Mouse (Mus musculus) CD8-positive naive resting alpha-beta T cell, adult 2 months (primary cell): ENCODE results near the gene Atp5l.

Experiments
- DNase-seq, 2 experiments: peaks; one replicate each; pipeline ENCODE4 v3.0.0; 2022; ENCODE audit warnings: low read depth in 2 of 2, low spot score in 2 of 2

Gene Atp5l

DNA sequence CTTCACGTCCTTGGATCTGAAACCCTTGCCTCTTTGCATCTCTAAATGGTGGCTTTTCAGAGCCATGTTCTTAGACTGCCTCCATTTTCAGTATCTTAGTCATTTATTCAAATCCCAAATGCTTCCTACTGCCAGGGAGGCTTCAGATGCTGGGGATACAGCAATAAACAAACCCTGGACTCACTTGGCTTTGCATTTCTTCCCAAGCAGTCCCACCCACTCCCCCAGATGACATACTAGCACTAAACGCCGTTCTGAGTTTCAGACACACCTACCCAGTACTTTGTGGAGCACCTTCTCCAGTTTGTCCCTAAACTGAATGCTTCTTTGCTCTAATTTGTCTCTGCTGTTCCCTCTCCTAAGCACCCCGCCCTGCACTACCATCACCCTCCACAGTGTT lies 23.5 kb downstream of the Atp5l start:
- no peak for DNase-seq

DNA sequence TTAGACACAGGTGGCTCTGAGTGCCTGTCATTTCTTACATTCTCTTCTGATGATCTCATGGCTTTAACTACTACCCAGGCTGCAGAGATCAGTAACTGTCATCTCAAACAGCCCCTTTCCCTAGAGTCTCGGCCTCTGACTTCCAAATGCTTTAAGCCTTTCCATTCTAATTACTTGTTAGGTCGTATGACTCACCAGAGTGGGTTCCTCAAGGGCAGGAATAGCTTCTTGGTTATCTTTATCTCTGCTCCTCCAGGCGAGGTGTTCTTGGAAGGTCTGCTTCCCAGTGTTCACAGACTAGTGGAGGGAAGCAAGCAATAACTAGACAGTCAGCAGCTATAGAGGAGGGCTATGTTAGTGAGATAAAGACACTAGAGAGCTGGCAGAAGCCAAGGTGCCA lies 27.9 kb downstream of the Atp5l start:
- no peak for DNase-seq

DNA sequence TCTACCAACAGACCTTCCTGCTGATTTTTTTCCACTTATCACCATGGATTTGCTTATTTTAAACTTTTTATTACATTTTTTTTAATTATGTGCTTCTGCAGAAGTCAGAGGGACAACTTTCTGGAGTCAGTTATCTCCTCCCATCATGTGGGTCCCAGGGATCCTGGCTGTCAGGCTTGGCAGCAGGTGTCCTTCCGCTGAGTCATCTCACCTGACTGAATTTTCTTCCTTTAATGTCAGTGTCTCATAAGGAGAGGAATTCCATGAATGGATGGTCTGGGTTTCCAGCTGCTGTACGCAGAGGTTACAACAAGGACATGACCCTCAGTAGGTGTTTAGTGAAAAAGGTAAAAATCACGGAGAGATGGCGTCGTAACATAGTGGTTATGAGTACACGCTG lies 29.3 kb downstream of the Atp5l start:
- no peak for DNase-seq

DNA sequence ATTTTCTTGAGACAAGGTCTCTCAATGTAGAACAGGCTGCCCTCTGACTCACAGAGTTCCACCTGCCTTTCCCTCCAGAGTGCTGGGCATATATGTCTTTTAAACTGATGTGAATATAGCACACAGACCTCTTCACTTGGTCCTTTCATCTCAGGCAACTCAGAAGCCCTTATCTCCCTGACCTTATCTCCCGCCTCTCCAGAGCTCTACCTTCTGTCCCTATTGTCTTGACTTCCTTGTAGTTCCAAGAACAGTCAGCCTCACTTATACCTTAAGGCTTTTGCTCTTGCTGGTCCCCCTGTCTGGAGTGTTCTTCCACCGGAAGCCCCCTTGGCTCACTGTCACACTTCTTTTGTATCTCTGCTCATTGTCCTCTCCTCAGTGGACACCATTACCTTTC lies 30.4 kb downstream of the Atp5l start:
- DNase-seq = no peak

DNA sequence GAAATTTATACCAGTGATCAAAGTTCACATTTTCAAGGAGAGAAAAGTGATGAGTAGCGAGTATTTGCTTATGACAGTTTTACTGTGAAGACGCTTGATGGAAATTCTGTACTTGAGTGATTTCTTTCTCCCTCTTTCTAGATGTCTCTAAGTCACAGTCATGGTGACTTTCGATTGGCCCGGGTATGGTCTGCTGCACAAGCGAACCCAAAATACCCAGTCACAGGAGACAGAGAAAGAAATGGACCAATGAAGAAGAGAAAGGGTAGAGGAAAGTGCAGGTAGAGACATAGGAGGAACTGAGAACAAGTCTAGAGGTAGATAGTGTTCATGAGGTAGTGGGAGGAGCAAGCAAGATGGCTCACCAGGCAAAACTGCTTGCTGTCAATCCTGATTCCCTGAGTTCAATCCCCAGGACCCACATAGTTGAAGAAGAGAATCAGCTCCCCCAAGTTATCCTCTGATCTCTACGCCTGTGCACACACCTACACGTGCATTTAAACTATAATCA lies 32.4 kb downstream of the Atp5l start:
- DNase-seq = no peak

DNA sequence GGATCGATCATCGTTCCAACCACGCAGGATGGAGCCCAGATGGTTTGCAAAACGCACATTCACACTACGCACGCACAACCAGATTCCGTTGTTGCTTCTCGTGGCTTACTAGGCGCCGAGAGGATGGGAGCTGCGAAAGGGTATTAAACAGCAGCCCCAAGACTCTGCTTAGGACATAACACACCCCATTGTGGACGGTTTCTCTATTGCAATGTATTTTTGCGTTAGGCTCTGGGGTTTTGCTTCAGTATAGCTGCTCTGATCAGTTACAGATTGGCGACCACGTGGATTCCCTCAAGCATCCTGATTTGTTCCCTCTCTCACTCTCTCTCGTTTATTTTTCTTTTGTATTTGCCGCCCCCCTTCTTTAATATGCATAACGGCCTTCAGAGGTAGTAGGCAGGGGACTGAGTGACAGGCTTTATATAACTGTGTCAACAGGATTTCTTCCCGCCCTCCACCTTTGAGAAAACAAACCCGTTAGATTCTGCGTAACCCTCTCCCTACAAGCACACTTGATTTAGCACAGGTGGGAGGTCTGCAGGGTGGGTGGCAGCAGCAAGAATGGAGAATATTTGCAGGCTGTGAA lies 37.5 kb downstream of the Atp5l start:
- DNase-seq = peak in 1 of 2 experiments; percentile 16

DNA sequence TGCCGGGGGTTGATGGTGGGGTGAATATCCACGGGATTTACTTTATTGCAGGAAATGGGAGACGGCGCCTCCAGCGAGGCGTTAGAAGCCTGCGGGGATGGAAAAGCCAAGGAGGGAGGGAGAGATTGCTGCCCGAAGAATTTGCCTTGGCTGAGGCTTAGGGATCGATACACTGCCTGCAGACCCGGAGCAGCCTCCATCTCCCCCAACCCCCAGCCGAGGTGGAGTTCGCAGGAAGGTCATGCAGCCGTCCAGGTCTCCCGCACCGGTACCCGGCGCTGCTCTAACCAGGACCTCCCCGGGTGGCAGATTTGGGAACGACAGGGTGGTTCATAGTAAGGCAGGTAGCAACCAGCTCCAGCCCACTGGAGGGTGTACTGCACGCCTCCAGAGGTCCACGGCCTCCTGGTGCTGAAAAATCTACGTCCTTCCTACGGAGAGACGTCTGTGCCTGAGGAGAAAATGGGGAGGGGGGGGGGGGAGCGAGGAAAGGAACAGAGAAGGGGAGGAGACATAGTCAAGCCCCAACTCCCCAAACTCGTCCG lies 38.0 kb downstream of the Atp5l start:
- peak; percentile 54 to 70 for DNase-seq

DNA sequence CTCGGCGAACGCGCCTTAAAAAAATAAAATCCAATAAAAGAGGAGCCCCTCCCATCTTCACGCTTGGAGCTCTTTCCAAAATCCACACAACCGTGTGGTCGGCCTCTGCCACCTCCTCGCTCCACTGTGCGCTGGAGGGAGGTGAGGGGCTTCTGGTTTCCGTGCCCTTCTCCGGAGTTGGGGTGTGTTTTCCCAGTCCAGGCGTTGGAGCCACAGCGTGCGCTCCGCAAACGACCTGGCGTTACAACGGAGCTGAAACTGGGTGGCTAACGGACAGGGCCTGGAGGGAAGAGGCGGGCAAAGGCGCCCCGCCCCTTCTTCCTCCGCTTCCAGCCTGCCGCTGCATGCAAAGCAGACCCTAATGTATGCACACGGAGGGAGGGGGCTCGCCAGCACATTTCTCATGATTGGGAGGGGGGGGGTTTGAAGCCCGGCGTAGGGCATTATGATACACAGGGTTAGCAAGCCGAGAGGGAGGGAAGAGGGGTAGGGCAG lies 38.6 kb downstream of the Atp5l start:
- no peak for DNase-seq

DNA sequence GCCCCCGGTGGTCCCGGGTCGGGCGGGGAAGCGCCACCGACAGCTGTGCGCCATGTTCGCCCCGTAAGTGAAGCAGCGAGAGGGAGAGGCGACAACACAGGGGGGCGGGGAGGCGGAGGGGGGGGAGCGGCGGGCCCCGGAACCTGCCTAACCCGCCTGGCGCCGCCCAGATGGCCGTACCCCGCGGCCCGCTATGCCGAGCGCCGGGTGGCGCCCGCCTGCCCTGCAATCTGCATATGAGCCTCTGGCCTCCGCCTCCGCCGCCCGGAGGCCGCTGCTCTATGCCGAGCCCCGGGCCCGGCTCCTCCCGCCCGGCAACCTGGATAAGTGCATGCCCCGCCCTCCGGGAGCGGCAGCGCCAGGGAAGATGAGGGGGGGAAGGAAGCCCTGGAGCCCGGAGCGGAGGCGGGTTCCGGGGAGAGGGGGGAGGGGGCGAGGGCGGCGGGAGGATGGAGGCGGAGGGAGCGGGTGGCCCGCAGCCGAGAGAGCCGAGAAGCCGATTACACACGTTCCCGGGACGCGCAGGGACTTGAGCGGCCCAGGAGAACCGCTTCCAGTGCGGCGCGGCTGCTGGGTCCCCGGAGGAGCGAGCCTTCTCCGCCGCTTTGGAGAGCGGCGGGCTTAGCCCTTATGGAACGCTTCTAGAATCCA lies 39.2 kb downstream of the Atp5l start, which contains the start of gene Kmt2a:
Gene Kmt2a, minus strand, starts transcription at position 76 of the 651 bp plus-strand sequence.
- DNase-seq = peak; percentile 92 to 95

DNA sequence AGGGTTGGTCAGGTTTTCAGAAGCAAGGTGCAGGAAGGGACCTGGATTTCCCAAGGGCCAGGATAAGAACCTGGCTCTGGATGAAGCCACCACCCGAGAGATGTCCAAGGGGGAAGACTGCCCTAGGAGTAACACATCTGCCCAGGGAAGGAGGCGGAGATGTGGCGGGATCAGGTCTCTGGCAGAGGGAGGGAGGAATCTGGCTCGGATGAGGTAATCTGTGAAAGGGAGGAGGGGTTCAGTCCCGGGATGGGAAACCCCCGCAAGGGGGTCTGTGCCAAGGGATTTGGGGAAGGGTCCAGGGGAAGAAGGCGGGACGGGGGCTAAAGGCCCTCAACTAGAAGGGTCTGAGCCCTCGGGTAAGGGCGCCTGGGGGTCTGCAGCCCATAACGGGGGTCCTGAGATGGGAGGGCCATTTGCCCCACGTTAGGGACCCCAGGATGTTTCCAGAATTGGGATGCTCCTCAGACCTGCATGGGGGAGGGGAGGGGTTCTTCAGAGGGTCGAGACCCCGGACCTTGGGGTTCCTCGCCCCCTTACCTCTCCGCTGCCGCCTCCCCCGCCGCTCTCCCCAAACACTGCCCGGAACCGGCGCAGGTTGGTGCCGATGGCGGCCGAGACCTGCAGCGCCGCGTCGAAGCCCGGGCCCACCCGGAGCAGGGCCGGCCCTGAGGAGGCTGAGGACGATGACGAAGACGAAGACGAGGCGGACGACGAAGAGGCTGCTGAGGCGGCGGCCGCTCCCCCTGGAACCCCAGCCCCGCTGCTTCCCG lies 40.0 kb downstream of the Atp5l start:
- DNase-seq = peak; percentile 7 to 26

DNA sequence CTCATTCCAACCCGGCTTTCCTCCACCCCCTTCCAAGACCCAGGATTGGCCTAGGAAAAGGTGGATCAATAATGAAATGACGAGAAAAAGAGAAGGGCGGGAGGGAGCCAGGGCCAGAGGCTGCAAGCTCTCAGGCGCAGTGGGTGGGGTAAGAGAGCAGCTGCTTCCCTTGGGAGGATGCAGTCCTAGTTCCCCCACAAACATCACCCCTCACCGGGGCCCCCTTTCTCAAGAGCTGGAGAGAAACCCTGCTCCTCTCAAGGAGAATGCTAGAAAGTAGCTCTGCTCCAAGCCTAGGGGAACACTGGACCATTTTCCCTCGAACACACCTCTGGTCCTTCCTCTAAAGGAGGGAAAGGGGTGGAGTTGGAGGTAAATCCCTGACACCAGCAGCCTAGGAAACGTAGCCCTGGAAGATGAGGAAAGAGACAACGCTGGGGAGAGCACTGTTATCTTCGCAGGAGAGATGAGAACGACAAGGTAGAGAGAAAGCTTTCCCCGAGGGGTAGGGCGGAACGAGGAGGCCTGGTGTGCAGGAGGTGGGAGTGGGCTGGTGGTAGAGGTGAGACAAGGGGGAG lies 40.8 kb downstream of the Atp5l start:
- DNase-seq = no peak

DNA sequence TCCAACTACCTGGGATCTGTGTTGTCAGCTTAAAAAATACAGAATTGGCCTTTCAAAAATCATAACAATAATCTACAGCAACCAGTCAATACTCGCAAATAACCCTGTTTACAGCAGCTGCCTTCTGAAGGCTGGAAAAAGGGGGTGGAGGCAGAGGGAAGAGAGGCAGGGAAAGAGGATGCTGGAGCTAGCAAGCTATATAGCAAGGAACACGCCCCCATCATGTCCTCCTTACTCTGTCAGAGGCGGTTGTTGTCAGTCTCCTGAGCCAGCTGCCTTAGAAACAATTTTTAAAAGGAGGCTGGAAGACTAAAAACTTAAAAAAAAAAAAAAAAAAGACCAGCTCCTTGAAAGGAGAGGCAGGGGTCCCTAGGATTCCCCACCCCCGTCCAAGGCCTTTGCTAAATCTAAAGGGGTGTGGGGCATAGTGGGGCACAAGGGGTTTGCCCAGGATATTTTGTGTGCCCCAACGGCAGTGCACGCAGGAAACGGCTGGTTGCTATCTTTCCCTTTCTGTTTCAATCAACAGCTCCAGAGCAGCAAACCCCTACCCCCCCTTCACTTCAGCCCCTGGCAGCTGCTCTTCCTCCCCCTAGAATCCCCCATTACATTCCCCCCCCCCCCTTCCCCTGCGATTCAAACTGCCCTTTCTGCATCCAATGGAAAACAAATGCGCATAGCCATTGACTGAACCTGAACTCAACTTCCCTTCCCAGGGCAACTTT lies 41.6 kb downstream of the Atp5l start:
- DNase-seq = peak in 1 of 2 experiments; percentile 42

DNA sequence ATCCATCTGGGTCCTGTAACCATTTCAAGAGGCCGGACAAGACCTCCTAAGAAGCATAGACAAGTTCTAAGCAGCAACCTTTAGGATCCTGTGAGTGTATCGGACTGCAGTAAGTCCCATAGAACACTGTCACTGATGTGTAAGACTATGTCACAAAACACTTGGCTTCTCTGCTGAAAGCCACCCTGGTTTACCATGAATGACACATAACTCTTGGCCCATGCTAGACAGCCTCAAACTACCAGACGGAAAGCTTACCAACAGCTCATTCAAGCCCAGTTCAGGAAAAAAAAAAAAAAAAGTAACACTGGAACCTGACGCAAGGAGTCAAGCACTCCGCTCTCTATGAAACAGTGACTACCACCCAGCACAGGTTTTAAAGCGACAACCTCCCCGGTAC lies 42.9 kb downstream of the Atp5l start:
- DNase-seq = no peak

DNA sequence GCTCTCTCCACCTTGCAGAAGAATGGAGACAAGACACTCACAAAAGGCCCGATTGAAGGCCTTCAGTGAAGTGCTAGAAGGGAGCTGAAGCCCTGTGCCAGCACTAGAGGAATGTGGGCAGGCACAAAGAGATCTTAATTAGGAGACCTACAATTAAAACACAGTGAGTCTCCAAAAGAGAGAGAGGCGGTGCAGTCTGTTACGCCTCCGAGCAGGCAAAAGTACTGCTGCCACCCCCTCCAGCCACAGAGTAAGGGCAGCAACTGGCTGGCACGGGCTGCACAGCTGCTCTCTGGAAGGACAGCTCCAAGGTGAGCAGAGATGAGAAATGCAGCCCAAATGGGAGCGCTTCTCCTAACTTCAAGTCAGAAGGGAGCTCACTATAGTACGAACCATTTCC lies 45.1 kb downstream of the Atp5l start:
- DNase-seq = no peak

DNA sequence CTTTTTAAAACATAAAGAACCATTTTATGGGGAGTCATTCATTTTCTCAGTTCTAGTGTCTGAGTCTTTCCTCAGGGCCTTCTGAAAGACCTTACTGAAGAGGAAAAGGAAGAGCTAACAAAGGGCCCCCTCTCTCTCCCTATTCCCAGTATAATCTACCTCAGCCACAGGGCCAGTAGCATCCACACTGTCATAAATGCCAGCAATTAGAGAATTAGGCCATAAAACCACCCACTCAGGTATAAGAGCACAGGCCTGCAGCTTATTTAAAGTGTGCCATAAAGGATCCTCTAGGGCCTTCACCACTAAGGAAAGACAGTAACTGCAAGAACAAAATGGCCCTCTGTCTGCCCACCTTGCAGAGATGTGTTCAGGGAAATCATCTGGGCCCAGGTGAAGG lies 46.3 kb downstream of the Atp5l start:
- DNase-seq = no peak

DNA sequence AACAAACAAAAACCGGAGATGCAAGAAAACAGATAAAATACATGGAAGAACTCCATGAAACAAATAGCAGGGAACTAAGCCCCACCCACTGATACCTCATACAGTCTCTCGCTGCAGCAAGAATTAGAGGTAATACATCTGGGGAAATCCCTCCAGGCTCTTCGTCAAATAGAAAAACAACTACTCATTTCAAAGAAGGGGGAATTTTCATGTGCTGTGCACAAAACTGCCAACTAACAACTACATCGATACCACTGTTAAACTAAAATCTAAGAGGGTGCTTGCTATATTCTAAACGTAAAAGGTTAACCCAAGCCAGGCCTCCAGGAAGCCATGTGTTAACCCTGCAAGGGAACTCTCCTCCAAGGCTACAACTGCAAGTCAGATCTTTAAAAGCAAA lies 46.9 kb downstream of the Atp5l start:
- DNase-seq = no peak

DNA sequence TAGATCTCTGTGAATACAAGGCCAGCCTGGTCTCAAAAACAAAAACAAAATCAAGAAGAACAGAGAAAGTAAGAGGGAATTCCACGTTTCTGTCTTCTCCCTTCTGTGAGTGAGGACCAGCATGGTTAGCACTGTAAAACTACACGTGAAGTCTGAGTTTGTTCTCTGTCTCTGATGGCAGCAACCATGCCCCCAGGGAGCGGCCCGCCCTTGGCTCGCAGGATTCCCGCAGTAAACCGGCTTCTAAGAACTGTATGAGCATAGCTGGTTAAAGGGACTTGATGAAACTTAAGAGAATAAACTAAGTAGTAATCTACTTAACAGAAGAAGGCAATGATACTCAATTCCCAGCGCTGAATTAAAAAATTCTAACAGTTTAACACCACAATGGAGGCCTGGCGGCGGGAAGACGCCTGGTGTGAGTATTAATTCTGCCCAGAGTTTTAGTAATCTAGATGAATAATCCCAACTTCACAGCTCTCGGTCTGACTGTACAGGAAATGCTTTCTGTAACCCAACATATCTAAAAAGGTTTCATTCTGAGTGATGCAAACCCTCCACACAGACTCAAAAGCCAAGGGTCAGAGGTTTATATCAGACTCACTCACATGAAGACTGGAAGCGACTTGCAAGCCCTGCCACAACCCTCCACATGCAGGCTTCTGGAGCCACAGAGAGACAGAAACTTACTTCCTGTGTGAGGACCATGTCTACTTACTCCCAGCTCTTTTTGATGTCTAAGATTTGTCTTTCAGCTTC lies 52.0 kb downstream of the Atp5l start:
- no peak for DNase-seq

DNA sequence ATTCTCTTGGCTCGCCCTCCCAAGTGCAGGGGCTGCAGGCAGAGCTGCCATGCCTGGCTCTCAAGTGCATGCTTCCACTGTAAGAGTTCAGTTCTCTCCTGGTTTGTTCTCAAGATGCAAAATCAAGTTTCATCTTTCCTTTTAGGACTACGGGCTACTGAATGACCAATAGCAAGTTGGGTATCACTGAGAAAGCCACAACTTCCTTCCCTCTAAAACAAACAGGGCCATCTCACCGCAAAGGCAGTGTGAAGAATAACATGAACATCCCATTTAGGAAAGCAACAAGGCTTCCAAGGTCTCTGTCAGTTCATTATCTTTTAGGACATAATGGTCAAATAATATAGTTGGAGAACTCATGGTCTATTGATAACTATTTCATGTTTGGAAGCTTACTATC lies 52.9 kb downstream of the Atp5l start:
- no peak for DNase-seq

DNA sequence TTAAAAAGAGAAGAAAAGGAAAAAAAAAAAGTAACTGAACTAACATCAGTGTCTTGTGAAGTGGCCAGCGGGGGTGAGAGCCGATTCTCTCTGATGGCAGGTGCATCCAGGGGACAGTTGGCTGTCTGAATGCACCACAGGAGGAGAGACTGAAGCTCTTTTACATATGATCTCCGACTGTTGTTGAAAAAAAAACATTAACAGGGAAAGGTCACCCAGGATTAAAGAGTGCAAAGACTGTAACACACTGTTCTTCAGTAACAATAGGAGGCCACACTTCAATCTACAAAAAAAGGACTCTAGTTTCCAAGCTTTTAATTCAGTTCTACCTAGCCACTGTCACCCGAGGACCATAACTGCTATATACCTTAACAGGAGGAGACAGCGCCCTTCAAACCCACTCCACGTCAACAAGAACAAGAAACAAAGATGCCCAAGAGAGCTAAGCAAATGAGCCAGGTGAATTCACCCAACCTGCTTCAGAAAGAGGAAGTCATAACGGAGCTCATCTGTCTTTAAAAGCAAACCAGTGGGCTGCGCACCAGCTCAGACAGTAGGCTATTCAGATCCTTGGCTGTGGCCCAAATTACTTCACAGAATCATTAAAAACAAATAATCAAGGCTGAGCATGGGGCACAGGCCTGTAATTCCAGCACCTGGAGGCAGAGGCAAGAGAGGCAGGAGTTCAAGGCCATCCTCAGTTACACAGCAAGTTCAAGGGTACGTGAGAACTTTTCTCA lies 53.9 kb downstream of the Atp5l start:
- DNase-seq = no peak
